Mouse (Mus musculus): Measurements from ENCODE around the gene Olfr353.

Gene Olfr353

DNA sequence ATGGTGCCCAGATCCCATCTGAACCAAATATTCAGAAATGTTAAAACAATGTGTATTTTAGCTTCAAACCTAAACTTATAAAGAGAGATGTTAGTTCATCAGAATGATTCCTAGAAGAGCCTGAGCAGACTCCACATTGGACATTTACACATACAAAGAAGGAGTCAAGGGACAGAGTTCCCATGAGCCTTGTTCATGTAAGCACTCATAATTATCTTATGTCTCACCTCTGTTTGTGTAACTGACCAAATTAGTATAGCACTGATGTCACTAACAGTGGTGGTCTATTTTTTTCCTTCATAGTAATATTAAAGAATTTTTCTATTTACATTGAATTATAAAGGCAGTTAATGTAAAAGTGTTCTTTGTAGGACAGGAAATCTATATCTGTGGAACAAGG lies at the start of gene Olfr353:
Olfr353 (minus strand) TSS at position 101 of the 400 bp plus-strand sequence.
- no peak for DNase-seq (ENCODE audit: extremely low read depth, low read depth, low spot score)

DNA sequence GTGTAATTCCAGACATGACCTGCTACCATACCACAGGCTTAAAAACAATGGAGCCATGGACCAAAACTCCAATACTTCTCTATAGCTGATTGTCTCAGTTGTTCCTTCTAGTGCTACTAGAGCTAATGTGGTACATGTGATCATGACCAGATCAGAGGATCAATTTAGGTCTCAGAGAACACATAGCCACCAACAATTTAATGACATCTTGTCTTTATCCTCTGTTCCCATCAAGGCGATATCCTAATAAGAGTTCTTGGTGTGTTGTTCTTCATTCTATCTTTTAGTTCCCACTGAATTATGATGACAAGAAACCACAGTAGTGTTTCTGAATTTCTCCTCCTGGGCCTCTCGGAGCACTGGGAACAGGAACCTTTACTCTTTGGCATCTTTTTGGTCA lies 44.1 kb upstream of the Olfr353 start, which contains the start of gene Olfr356:
Olfr356 (plus strand) TSS at position 301 of the 400 bp plus-strand sequence.
- DNase-seq (ENCODE audit: extremely low read depth, low read depth, low spot score), result no peak

DNA sequence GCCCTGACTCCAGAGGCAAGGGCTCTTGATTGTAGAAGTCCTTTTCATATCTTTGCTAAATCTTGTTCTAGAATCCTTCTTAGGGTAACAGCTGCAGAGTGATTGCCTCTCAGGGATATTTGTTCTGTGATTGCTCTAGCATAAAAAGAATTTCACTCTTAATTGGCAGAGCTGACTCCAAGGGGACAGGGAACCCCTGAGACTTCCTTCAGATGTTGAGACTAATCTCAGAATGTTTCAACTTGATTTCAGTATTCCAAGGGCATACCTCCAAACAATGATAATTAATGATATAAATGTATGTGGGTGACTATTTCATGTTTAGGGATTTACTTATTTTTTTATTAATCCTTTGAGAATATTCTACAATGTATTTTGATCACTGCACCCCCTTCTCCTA lies 36.1 kb upstream of the Olfr353 start, which contains the start of gene Olfr355:
Olfr355 (minus strand) TSS at position 101 of the 400 bp plus-strand sequence.
- DNase-seq (ENCODE audit: extremely low read depth, low read depth, low spot score), result no peak

GRCm38 (mm10) chr2:36905380-36905779 lies 12.6 kb upstream of the Olfr353 start, which contains the start of gene Olfr354:
Gene Olfr354, plus strand, starts transcription at chr2:36905680.
- DNase-seq (ENCODE audit: extremely low read depth, low read depth, low spot score), result no peak

DNA sequence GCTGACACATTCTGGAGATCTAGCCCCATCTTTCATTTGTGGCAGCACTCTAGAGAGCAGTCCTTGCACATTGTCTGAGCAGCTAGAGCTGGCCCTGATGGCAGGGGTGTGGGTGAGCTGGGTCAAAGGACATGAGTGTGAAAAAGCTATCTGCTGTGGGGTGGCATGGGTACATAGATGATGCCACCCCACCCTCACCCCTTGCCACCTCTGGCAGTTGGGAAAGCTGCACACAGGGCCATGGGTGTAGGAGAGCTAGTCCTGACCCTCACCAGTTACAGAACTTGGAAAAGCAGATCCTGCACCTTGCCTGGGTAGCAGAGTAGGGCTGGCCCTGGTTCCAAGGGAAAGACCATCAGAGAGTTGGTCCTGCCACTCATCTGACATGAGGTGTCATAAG lies 4.4 kb upstream of the Olfr353 start:
- DNase-seq (ENCODE audit: extremely low read depth, low read depth, low spot score), result no peak

- no peak for DNase-seq (ENCODE audit: extremely low read depth, low read depth, low spot score)
Observed at GRCm38 (mm10) chr2:36868160-36868559, 24.6 kb downstream of the Olfr353 start, which contains the start of gene Olfr352. Gene Olfr352, plus strand, starts transcription at chr2:36868460.

GRCm38 (mm10) chr2:36862560-36862959 lies 30.2 kb downstream of the Olfr353 start, which contains the start of gene Olfr351:
Gene Olfr351, minus strand, starts transcription at chr2:36862660.
- no peak for DNase-seq (ENCODE audit: extremely low read depth, low read depth, low spot score)

DNA sequence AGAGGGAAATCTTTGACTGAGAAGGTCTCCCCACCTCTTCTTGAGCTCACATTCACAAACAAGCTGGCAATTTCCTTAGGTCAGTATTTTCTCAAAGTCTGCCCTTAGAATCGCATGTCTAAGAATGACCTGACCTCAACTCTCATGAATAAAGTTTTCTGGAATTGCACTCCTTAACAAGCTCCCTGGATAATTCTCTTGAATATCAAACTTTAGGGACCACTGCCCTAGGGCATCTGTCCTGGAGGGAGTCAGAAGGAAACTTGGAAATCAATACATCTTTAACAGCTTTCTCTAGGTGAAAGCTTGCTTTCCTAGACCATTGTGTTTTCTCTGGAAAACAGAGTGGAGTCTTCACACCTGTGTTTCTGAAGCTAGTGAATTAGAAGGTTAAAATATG lies 46.7 kb downstream of the Olfr353 start, which contains the start of gene Olfr350:
Olfr350 (plus strand) TSS at position 301 of the 400 bp plus-strand sequence.
- no peak for DNase-seq (ENCODE audit: extremely low read depth, low read depth, low spot score)

Data from fat pad, adult 2 months (tissue).